Mouse (Mus musculus) embryonic fibroblast, embryonic 13.5 days (primary cell): ENCODE measurements at regions not wholly inside any gene's neighbourhood (a gene's known extent, or its start where the extent isn't known, plus 50 kb on each side); places are given as distances from the start of the nearest gene placed in this dataset.

ENCODE experiments used
- H3K27ac ChIP-seq: 2 replicates; pipeline ENCODE4 v1.5.1; 2012; ENCODE audit warnings: low read length, control low read depth, inconsistent platforms; ENCODE audit not compliant: insufficient read depth
- H3K4me1 ChIP-seq: 2 replicates; pipeline ENCODE4 v1.6.1; 2011; ENCODE audit warnings: low read length; ENCODE audit not compliant: control insufficient read depth, insufficient read depth
- H3K4me3 ChIP-seq: 2 replicates; pipeline ENCODE4 v1.5.1; 2011; ENCODE audit warnings: mild to moderate bottlenecking, control low read depth, low read length; ENCODE audit not compliant: insufficient read depth
- CTCF ChIP-seq: IDR thresholded peaks from 2 replicates; pipeline ENCODE4 v1.5.1; 2011; ENCODE audit warnings: mild to moderate bottlenecking, control low read depth, low read length, moderate library complexity, borderline replicate concordance; ENCODE audit not compliant: insufficient read depth
- POLR2A ChIP-seq: IDR thresholded peaks from 2 replicates; pipeline ENCODE4 v1.6.1; 2011; ENCODE audit warnings: low read depth, mild to moderate bottlenecking, control low read depth, low read length, moderate library complexity

GRCm38 (mm10) chr11:27280791-27281190 is 687.0 kb upstream of the Vrk2 start:
- no peak overlapping the region for H3K4me3 ChIP-seq
- no peak overlapping the region for H3K27ac ChIP-seq
- no peaks in the 10 kb centered on the region for H3K4me1 ChIP-seq
- no peak for TF ChIP-seq POLR2A
- no peak for TF ChIP-seq CTCF

- TF ChIP-seq CTCF: peak; percentile 49; the same call in 1 of the 2 replicates
- TF ChIP-seq POLR2A: no peak
- no peak overlapping the region for H3K4me3 ChIP-seq
- H3K4me1 ChIP-seq: no peaks in the 10 kb centered on the region
- no peak overlapping the region for H3K27ac ChIP-seq
Measured at GRCm38 (mm10) chr11:27264253-27264652, 670.5 kb upstream of the Vrk2 start.

DNA sequence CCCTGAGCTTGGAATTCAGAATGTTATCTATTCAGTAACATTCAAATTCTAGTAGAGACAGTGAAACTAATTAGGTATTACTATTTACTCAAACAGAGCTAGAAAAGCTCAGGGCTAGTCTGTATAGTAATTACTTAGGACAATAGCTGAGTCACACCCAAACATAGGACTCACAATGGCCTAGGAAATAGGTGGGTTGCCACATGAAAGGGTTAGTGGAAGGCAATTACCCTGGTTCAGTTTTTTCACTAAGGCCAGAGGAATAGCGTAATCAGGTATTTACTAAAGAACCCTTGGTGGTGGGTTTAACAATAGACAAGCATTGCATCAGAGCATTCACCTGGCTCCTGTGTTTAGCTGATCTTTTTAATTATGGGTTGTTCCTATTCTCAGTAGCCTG is 664.7 kb upstream of the Vrk2 start:
- no peak overlapping the region for H3K4me3 ChIP-seq
- TF ChIP-seq CTCF: no peak
- no peaks in the 10 kb centered on the region for H3K4me1 ChIP-seq
- no peak overlapping the region for H3K27ac ChIP-seq

GRCm38 (mm10) chr11:27235884-27236283 is 642.1 kb upstream of the Vrk2 start:
- Histone ChIP-seq H3K27ac (no peak overlapping the region), H3K4me3 (no peak overlapping the region), H3K4me1 (no peaks in the 10 kb centered on the region)
- TF ChIP-seq POLR2A: no peak
- TF ChIP-seq CTCF: no peak

- no peaks in the 10 kb centered on the region for H3K4me1 ChIP-seq
- no peak overlapping the region for H3K4me3 ChIP-seq
- H3K27ac ChIP-seq: no peak overlapping the region
- TF ChIP-seq POLR2A (no peak), CTCF (no peak)
Measured at GRCm38 (mm10) chr11:27226454-27226853, 632.7 kb upstream of the Vrk2 start.

DNA sequence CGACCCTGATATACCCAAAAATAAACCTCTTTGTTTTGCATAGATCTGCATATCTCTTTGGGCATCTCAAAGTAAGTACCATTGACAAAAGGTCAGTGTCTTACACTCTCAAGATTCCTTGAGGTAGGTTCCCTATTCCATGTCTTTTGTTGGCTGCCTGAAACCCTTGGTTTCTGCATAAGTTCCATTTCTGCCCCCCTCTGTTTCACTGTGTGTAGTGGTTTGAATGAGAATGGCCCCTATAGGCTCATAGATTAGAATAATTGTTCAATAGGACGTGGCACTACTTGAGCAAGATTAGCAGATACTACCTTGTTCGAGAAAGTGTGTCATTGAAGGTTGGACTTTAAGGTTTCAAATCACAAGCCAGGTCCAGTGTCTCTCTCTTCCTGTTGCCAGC is 628.6 kb upstream of the Vrk2 start:
- no peak for TF ChIP-seq CTCF
- Histone ChIP-seq H3K27ac (no peak overlapping the region), H3K4me1 (no peaks in the 10 kb centered on the region), H3K4me3 (no peak overlapping the region)

GRCm38 (mm10) chr11:27221956-27222355 is 628.2 kb upstream of the Vrk2 start:
- Histone ChIP-seq H3K4me1 (no peaks in the 10 kb centered on the region), H3K27ac (no peak overlapping the region), H3K4me3 (no peak overlapping the region)
- TF ChIP-seq POLR2A (no peak), CTCF (no peak)

DNA sequence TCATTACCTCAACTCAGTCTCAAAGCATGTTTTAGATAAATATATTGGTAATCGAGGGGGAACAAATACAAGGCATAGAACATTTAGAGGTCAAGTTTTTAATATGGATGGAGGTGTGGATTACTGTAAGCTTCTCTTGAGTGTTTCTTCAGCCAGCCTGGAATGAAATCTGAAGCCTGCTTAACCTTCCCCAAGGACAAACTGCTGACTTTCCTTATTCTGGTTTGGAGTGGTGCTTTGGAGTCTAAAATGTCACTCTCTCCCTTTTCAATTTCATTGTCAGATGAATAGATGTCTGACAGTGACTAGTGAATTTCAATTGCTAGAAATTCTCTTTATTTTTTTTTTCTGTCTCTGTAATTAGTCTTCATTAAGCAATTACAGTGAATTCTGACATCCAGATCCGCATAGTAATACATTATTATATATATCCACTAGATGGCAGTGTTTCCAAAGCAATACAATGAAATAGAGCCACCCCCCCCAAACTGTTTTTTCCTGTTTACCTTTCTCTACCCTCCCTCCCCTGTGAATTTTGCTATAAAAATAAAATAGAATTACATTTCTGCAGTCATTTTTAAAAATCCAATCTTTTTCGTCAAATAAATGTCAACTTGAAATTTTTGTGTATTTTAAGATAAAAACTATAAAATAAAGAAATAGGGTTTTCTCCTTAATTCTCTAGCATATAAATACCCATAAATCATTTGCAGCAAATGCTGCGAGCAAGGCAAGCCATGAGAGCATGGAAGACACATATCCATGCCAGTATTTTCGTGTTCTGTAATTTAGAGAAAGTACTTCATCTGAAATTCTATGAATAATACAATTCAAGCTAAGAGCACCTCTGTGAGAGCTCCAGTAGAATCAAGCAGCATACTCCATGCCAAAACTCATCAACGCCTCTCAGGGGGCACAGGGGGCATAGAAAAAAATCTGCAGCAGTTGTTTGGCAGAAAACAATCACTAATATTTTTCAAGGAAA is 626.2 kb upstream of the Vrk2 start:
- no peak overlapping the region for H3K4me3 ChIP-seq
- H3K4me1 ChIP-seq: no peaks in the 10 kb centered on the region
- no peak for TF ChIP-seq POLR2A
- no peak for TF ChIP-seq CTCF
- no peak overlapping the region for H3K27ac ChIP-seq

DNA sequence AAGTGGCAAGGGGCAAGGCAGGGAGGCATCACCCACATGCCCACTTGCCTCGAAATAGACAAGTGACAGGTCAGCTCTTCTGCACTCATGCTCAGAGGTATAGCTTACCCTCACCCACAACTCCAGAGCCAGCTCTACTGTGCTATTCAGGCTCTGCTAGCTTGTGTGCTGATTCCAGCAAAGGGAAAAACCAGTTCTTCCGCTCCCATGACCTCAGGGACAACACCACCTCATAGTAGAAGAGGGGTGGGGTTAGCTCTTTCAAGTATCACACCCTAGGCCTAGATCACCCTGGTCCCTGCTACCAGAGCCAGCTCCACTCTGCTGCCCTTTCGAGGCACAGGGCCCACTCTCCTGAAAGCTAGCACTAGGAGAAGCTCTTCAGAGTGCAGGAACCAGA is 622.0 kb upstream of the Vrk2 start:
- TF ChIP-seq CTCF (no peak), POLR2A (no peak)
- H3K27ac ChIP-seq: no peak overlapping the region
- no peaks in the 10 kb centered on the region for H3K4me1 ChIP-seq
- H3K4me3 ChIP-seq: no peak overlapping the region

GRCm38 (mm10) chr11:27203330-27204214 is 609.8 kb upstream of the Vrk2 start:
- Histone ChIP-seq H3K4me3 (no peak overlapping the region), H3K4me1 (no peaks in the 10 kb centered on the region), H3K27ac (no peak overlapping the region)
- TF ChIP-seq POLR2A: no peak
- no peak for TF ChIP-seq CTCF
